Mouse (Mus musculus) natural killer cell, adult 2 months (primary cell): ENCODE measurements around the gene Myod1.
A peak's percentile ranks its signal among the peaks of the same experiment; 100 is the strongest.

Source experiments
- DNase-seq, 2 experiments: peaks; one replicate each; pipeline ENCODE4 v3.0.0; 2022; ENCODE audit warnings: low spot score in 2 of 2

Myod1 gene

DNA sequence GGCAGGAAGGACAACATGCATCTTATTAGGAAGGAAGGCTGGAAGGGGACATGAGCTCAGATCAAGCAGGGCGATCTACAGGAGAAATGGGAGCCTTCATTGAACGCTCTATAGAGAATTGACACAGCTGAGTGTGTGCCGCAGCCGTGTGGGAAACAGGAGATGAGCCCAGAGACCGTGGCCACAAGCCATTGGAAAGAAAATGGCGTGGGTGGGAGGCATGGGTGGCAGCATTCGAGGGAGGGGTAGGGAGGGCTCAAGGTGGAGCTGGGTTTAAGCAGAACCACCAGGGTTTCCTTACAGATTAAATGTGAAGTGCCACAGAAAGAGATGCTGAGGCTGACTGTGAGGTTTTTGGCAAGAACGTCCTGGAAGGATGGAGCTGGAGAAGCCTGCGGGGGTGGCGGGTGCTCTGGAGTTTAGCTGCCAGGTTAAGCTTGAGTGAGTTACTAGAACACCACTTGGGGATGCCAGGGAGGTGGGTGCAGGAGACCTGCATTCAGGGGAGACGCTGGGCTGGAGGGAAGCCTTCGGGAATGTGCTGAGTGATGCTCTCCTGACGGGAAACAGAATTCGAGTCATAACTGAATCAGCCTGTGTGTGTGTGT lies 39.6 kb downstream of the Myod1 start:
- DNase-seq: no peak

DNA sequence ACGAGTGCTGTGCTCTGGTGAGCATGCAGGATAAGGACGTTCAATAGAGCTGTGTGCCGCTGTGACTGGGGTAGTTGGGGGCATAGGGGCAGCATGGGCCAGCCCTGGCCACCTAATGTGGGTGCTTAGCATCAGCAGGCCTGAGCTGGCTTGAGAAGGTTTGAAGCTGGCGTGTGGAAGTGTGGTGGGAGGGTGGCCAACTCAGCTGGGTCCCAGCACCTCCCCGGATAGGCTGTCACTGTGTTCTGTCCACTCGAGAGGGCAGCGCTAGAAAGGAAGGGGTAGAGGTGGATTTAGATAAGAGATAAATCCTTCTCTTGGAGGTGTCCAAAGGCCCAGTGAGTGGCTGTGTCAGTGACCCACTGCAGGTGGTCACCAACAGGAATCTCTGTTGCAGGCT lies 41.2 kb downstream of the Myod1 start:
- no peak for DNase-seq

- DNase-seq: no peak
Measured at GRCm38 (mm10) chr7:46418102-46418622, 41.9 kb downstream of the Myod1 start.

DNA sequence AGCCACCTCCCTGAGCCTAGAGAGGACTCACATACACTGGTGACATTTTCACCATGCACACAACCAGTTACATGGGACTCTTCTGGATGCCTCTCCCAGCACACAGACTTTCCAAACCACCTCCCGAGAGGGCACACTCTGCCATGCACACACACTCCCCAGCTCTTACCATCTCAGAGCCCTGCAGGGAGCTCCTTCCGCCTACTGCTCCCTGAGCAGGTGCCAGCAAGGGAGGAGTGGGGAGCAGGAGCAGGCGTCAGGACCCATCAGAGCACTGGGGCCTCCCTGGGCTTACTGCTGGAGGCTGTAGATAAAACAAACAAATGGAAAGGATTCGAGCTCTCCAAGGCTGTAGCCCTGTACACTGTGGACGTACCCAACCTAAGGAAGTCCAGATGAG lies 45.3 kb downstream of the Myod1 start:
- no peak for DNase-seq

DNA sequence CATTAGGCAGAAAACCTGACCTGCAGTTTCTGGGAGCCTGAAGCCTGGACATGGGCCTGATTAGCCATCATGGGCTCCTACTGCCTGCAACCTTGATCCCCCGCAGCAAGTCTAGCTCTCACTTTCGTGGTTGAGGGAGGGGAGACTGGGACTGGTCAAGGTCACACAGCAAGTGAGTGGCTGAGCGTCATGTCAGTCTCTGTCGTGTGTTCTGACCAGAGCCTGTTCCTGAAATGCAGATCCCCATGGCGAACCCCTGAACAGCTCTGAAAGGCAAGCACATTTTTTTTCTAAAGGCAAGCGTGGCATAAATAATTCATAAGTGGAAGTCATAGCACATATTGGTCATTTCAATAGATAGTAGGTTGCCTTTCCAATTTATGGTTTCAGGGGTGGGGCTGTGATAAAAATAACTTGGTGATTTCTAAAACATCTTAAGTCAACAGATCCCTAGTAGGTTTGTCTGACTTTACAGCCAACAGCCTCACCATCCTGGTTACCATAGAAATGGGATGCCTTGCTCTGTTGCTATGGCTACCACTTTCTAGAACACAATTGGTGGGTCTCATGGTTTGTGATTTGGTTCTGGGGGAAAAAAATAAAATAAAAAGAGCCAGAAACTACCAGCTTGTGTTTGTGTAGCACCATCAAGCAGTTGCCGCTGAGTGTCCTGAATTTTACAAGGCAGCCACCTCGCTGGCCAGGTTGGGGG lies 45.9 kb downstream of the Myod1 start:
- no peak for DNase-seq

GRCm38 (mm10) chr7:46422764-46423412 lies 46.6 kb downstream of the Myod1 start:
- peak; percentile 34 to 71 for DNase-seq

GRCm38 (mm10) chr7:46423951-46424350 lies 47.7 kb downstream of the Myod1 start:
- DNase-seq: no peak

- DNase-seq: no peak
Measured at GRCm38 (mm10) chr7:46425012-46425411, 48.7 kb downstream of the Myod1 start.
